In genomic region chr9:76023551-76023973, GRCm38 (mm10) we compare ENCODE assay signal across 11 mouse cellular contexts. TPM values are rescaled to one million over a fixed set of nuclear protein-coding genes. Genes with fewer than 3 reads are reported as not detected.
DNase-seq lines count a peak whose midpoint lies in the region; ATAC-seq and TF ChIP-seq lines count a peak whose summit lies in the region.
"Had no signal": no experiment of that assay in that cellular context is flagged by ENCODE, and none has a peak within 500 bp of the region (broad histone marks: within the 10 kb centered on the region; RNA-seq: fewer than 3 reads in every experiment).

No protein-coding gene starts in this region.

- no peak overlapping the region for H3K4me2 ChIP-seq in embryonic facial prominence, embryonic 14.5 days (ENCODE audit: low read depth, low read length)
- H3K4me2 ChIP-seq in heart, postnatal 0 days (ENCODE audit: low read depth, low read length), result no peak overlapping the region
- H3K4me2 ChIP-seq in limb, embryonic 12.5 days, result no peak overlapping the region

- no peak for ATAC-seq in embryonic facial prominence, embryonic 14.5 days (ENCODE audit: low read depth)
- no peak for ATAC-seq in heart, postnatal 0 days (ENCODE audit: insufficient read depth, low read depth)
- ATAC-seq in limb, embryonic 12.5 days (ENCODE audit: insufficient number of reproducible peaks, insufficient read depth, low FRiP score, low TSS enrichment, low read depth), result no peak

- DNase-seq in embryonic facial prominence, embryonic 14.5 days (ENCODE audit: low spot score), result peak; percentile 27
- DNase-seq in embryonic facial prominence, embryonic 10.5 days (ENCODE audit: low spot score), result no peak
- DNase-seq in heart, postnatal 0 days (ENCODE audit: low spot score), result no peak
- DNase-seq in heart, postnatal 14 days, result no peak
- peak; percentile 36 for DNase-seq in 3134 (ENCODE audit: extremely low read depth, insufficient read length, low spot score)
- no peak for DNase-seq in ovary, postnatal 36 days (ENCODE audit: low spot score)
- DNase-seq in embryo, embryonic 10 days (ENCODE audit: low spot score), result no peak
- DNase-seq: kidney, adult 11 months; left cerebral cortex, postnatal 4 days had no signal

- no peak overlapping the region for H3K9ac ChIP-seq in embryonic facial prominence, embryonic 14.5 days (ENCODE audit: low read depth, low read length)
- H3K9ac ChIP-seq in heart, postnatal 0 days (replicated peaks; ENCODE audit: low read depth, low read length), result no peak overlapping the region
- no peak overlapping the region for H3K9ac ChIP-seq in limb, embryonic 12.5 days (replicated peaks)

- 40% methylated on average over 5 of the region's 5 CpGs for WGBS in embryonic facial prominence, embryonic 14.5 days
- WGBS in embryonic facial prominence, embryonic 10.5 days, result 45% methylated on average over 5 of the region's 5 CpGs
- WGBS in heart, postnatal 0 days, result 73% methylated on average over 5 of the region's 5 CpGs
- WGBS in limb, embryonic 12.5 days, result 80% methylated on average over 5 of the region's 5 CpGs

- no peaks in the 10 kb centered on the region for H3K27me3 ChIP-seq in embryonic facial prominence, embryonic 14.5 days (replicated peaks; ENCODE audit: control insufficient read depth, insufficient read depth, low read length)
- H3K27me3 ChIP-seq in embryonic facial prominence, embryonic 10.5 days (replicated peaks; ENCODE audit: low read depth, poor library complexity, severe bottlenecking), result no peaks in the 10 kb centered on the region
- no peaks in the 10 kb centered on the region for H3K27me3 ChIP-seq in heart, postnatal 0 days (ENCODE audit: control insufficient read depth, insufficient read depth, low read length)
- H3K27me3 ChIP-seq in limb, embryonic 12.5 days, result no peaks in the 10 kb centered on the region

- intact Hi-C loops in heart, postnatal 14 days (cut with DNase I), result no loop called here

- no peaks in the 10 kb centered on the region for H3K9me3 ChIP-seq in embryonic facial prominence, embryonic 14.5 days (ENCODE audit: control insufficient read depth, low read length)
- no peaks in the 10 kb centered on the region for H3K9me3 ChIP-seq in embryonic facial prominence, embryonic 10.5 days
- no peaks in the 10 kb centered on the region for H3K9me3 ChIP-seq in heart, postnatal 0 days (replicated peaks; ENCODE audit: control insufficient read depth, low read length)
- H3K9me3 ChIP-seq in limb, embryonic 12.5 days, result no peaks in the 10 kb centered on the region
- H3K9me3 ChIP-seq: G1E had no signal

- 0 out of 2 replicates have a peak, but pooled peaks cover 13% of the 10 kb centered on the region for H3K4me1 ChIP-seq in embryonic facial prominence, embryonic 14.5 days (ENCODE audit: control insufficient read depth, insufficient read depth, low read length)
- H3K4me1 ChIP-seq in embryonic facial prominence, embryonic 10.5 days, result peaks cover 18% of the 10 kb centered on the region
- H3K4me1 ChIP-seq in heart, postnatal 0 days (ENCODE audit: control insufficient read depth, insufficient read depth), result no peaks in the 10 kb centered on the region
- peaks cover 14% of the 10 kb centered on the region for H3K4me1 ChIP-seq in limb, embryonic 12.5 days (replicated peaks)

- H3K27ac ChIP-seq in embryonic facial prominence, embryonic 14.5 days (replicated peaks; ENCODE audit: low read depth, low read length), result peak overlapping the region; percentile 69; the same call in 1 of the 2 replicates
- no peak overlapping the region for H3K27ac ChIP-seq in embryonic facial prominence, embryonic 10.5 days (replicated peaks)
- H3K27ac ChIP-seq in heart, postnatal 0 days (ENCODE audit: low read depth), result peak overlapping the region; percentile 15; the same call in 1 of the 2 replicates
- peak overlapping the region; percentile 35; the same call in 1 of the 2 replicates for H3K27ac ChIP-seq in limb, embryonic 12.5 days

- H3K4me3 ChIP-seq in embryonic facial prominence, embryonic 14.5 days (ENCODE audit: low read depth, low read length), result no peak overlapping the region
- H3K4me3 ChIP-seq in embryonic facial prominence, embryonic 10.5 days, result no peak overlapping the region
- H3K4me3 ChIP-seq in heart, postnatal 0 days (ENCODE audit: low read depth, low read length), result no peak overlapping the region
- H3K4me3 ChIP-seq in limb, embryonic 12.5 days (replicated peaks), result no peak overlapping the region

- no peak for TF ChIP-seq EP300 in heart, postnatal 0 days (IDR thresholded peaks at IDR 0.05; ENCODE audit: low read depth)

- no peak for TF ChIP-seq CTCF in heart, postnatal 0 days (IDR thresholded peaks at IDR 0.05; ENCODE audit: low read depth)

- H3K36me3 ChIP-seq in embryonic facial prominence, embryonic 14.5 days (ENCODE audit: control insufficient read depth, insufficient read depth, low read length), result no peaks in the 10 kb centered on the region
- no peaks in the 10 kb centered on the region for H3K36me3 ChIP-seq in embryonic facial prominence, embryonic 10.5 days (replicated peaks)
- H3K36me3 ChIP-seq in heart, postnatal 0 days (replicated peaks; ENCODE audit: control insufficient read depth, insufficient read depth, low read length), result no peaks in the 10 kb centered on the region
- H3K36me3 ChIP-seq in limb, embryonic 12.5 days, result no peaks in the 10 kb centered on the region
- H3K36me3 ChIP-seq: G1E had no signal

RNA-seq across cellular contexts. Expression of gene Hmgcll1, which starts 8.9 kb away (rescaled TPM):
- 2.9 and 3.9 TPM in 2 replicates for polyA plus RNA-seq in embryonic facial prominence, embryonic 14.5 days (2014; fragmentation: Nextera tagmentation; extraction: Ambion mirVana)
- 4.0 TPM in 2 replicates for polyA plus RNA-seq in embryonic facial prominence, embryonic 10.5 days (2016; fragmentation: Nextera tagmentation; extraction: Ambion mirVana)
- 1.3 TPM in 1 of 2 replicates, not detected in the other for total RNA-seq in heart, postnatal 0 days (2014; rRNA removed; ENCODE audit: low replicate concordance)
- polyA plus RNA-seq in heart, postnatal 0 days (2015; fragmentation: Nextera tagmentation; extraction: Ambion mirVana), result 0.37 TPM in 2 replicates
- under 1 TPM; 0.12 to 0.17 TPM for total RNA-seq in heart, postnatal 14 days (2021)
- polyA plus RNA-seq in limb, embryonic 12.5 days (2016; fragmentation: Nextera tagmentation; extraction: Ambion mirVana), result 5.3 and 6.7 TPM in 2 replicates
- polyA plus RNA-seq: G1E had no signal

Comparison
In these comparisons a context has a peak if more than half of its experiments do, and no peak if none do; other contexts are left out.
1. DNase-seq: peak in embryonic facial prominence, embryonic 14.5 days (single experiment) and 3134 (single experiment); none in embryonic facial prominence, embryonic 10.5 days (single experiment), heart, postnatal 0 days (single experiment), heart, postnatal 14 days (0 of 2), ovary, postnatal 36 days (single experiment) and embryo, embryonic 10 days (single experiment).